9 mouse cellular contexts compared by ENCODE assay signal in the genomic region with DNA sequence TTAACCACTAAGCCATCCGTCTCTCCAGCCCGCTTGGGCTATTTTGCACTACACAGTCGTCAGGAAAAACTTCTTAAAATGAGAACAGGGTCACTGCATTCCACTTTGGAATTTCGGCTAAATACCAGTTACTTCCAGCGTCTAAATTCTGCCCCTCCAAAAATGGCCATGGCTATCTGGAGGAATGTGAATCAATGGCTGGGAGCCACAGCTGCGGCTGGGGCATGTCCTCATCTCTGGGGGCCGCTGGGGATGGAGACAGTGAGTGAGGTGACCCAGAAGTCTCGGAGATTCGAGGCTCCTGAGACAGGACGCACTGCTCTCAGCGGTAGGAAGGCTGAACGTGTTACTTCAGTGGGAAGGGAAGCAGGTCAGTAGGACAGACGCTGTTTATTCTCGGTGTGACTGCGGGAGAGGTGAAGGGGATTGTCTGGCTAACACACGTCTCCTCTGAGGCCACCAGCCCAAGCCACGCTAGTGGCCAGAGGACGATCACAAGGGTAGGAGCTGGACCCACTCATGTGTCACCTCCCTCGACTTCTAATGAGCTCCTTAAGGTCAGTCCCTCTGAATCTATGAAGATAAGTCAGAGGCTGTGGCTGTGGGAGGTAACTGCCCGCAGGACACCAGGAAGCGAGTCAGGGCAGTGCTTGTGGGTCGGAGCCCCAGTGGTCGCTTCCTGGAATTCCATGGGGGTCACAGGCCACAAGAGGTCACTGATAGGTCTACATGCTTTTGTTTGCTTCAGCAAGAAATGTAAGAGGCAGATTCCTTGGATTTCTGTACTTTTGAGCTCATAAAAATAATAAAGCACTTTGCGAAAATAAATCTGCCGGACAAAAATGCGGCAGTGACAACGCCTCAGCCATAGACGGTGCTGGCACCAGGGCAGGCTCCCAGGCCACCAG. TPM values are rescaled to one million over a fixed set of nuclear protein-coding genes. Genes with fewer than 3 reads are reported as not detected.
DNase-seq lines count a peak whose midpoint lies in the region; ATAC-seq and TF ChIP-seq lines count a peak whose summit lies in the region.
"Had no signal": no experiment of that assay in that cellular context is flagged by ENCODE, and none has a peak within 500 bp of the region (broad histone marks: within the 10 kb centered on the region; RNA-seq: fewer than 3 reads in every experiment).

No protein-coding gene starts in this region.

- H3K27ac ChIP-seq in lung, postnatal 0 days (ENCODE audit: low read length): peak overlapping the region; percentile 38
- H3K27ac ChIP-seq in stomach, postnatal 0 days (replicated peaks): peak overlapping the region; percentile 77
- H3K27ac ChIP-seq in forebrain, embryonic 16.5 days (ENCODE audit: low read length): no peak overlapping the region

- H3K36me3 ChIP-seq in lung, postnatal 0 days (ENCODE audit: insufficient read depth, low read length): peaks cover 9% of the 10 kb centered on the region; the same call in 1 of the 2 replicates
- no peaks in the 10 kb centered on the region for H3K36me3 ChIP-seq in stomach, postnatal 0 days (ENCODE audit: control insufficient read depth, insufficient read depth, low read length)
- H3K36me3 ChIP-seq in forebrain, embryonic 16.5 days (ENCODE audit: control insufficient read depth, insufficient read depth): no peaks in the 10 kb centered on the region

- peaks cover 31% of the 10 kb centered on the region; the same call in 1 of the 2 replicates for H3K4me1 ChIP-seq in lung, postnatal 0 days (ENCODE audit: insufficient read depth, low read depth, low read length)
- peaks cover 12% of the 10 kb centered on the region for H3K4me1 ChIP-seq in stomach, postnatal 0 days (replicated peaks; ENCODE audit: control insufficient read depth, insufficient read depth)
- peaks cover 19% of the 10 kb centered on the region for H3K4me1 ChIP-seq in forebrain, embryonic 16.5 days (replicated peaks; ENCODE audit: control insufficient read depth, insufficient read depth, low read length)

- no peak for TF ChIP-seq EP300 in lung, postnatal 0 days (IDR thresholded peaks at IDR 0.05)
- TF ChIP-seq EP300 in stomach, postnatal 0 days (optimal IDR thresholded peaks at IDR 0.05): no peak

- no peak overlapping the region for H3K4me3 ChIP-seq in lung, postnatal 0 days (ENCODE audit: low read depth, low read length)
- H3K4me3 ChIP-seq in stomach, postnatal 0 days (ENCODE audit: low read depth, low read length): no peak overlapping the region
- no peak overlapping the region for H3K4me3 ChIP-seq in forebrain, embryonic 16.5 days (replicated peaks; ENCODE audit: low read length)

- 54% methylated on average over 28 of the region's 28 CpGs for WGBS in lung, postnatal 0 days
- WGBS in stomach, postnatal 0 days: 58% methylated on average over 28 of the region's 28 CpGs
- 86% methylated on average over 28 of the region's 28 CpGs for WGBS in forebrain, embryonic 16.5 days

- no peak for TF ChIP-seq CTCF in lung, postnatal 0 days (IDR thresholded peaks at IDR 0.05)
- TF ChIP-seq CTCF in stomach, postnatal 0 days (IDR thresholded peaks at IDR 0.05; ENCODE audit: low read depth): no peak

- no peaks in the 10 kb centered on the region for H3K27me3 ChIP-seq in lung, postnatal 0 days (replicated peaks; ENCODE audit: insufficient read depth, low read length)
- H3K27me3 ChIP-seq in stomach, postnatal 0 days (ENCODE audit: control insufficient read depth, insufficient read depth, low read length): no peaks in the 10 kb centered on the region
- H3K27me3 ChIP-seq in forebrain, embryonic 16.5 days (replicated peaks; ENCODE audit: control insufficient read depth, insufficient read depth, low read length): no peaks in the 10 kb centered on the region

- peak; percentile 90 for DNase-seq in heart, adult 11 months
- no peak for DNase-seq in heart, adult 9 months (ENCODE audit: low spot score in 2 of 2)
- no peak for DNase-seq in lung, postnatal 0 days (ENCODE audit: low spot score)
- no peak for DNase-seq in lung, adult 18-20 months
- peak; percentile 73 for DNase-seq in kidney, postnatal 10 days
- no peak for DNase-seq in stomach, postnatal 0 days (ENCODE audit: low spot score)
- DNase-seq: right cerebral cortex, postnatal 4 days had no signal

- ATAC-seq in lung, postnatal 0 days: no peak
- no peak for ATAC-seq in stomach, postnatal 0 days (ENCODE audit: low FRiP score, low TSS enrichment)
- ATAC-seq in megakaryocyte, adult 5-6 weeks (ENCODE audit: poor library complexity, severe bottlenecking): no peak
- ATAC-seq in forebrain, embryonic 16.5 days: no peak

- no peaks in the 10 kb centered on the region for H3K9me3 ChIP-seq in lung, postnatal 0 days (ENCODE audit: low read length)
- H3K9me3 ChIP-seq in stomach, postnatal 0 days (ENCODE audit: control insufficient read depth, low read length): no peaks in the 10 kb centered on the region
- no peaks in the 10 kb centered on the region for H3K9me3 ChIP-seq in forebrain, embryonic 16.5 days (ENCODE audit: control insufficient read depth, low read length)

- no peak overlapping the region for H3K9ac ChIP-seq in lung, postnatal 0 days (replicated peaks; ENCODE audit: low read depth)
- no peak overlapping the region for H3K9ac ChIP-seq in stomach, postnatal 0 days (ENCODE audit: low read length)
- H3K9ac ChIP-seq in forebrain, embryonic 16.5 days (replicated peaks; ENCODE audit: low read depth, low read length): no peak overlapping the region

- no peak overlapping the region for H3K4me2 ChIP-seq in lung, postnatal 0 days (replicated peaks; ENCODE audit: low read depth, low read length)
- no peak overlapping the region for H3K4me2 ChIP-seq in stomach, postnatal 0 days (replicated peaks; ENCODE audit: low read depth)
- H3K4me2 ChIP-seq in forebrain, embryonic 16.5 days (ENCODE audit: low read length): no peak overlapping the region

RNA-seq across cellular contexts. Expression of a gene that starts 9.3 kb away (rescaled TPM):
- polyA plus RNA-seq in lung, postnatal 0 days (2015; fragmentation: Nextera tagmentation; extraction: Ambion mirVana): 25.2 and 26.0 TPM in 2 replicates
- 17.9 and 20.0 TPM in 2 replicates for polyA plus RNA-seq in stomach, postnatal 0 days (2015; fragmentation: Nextera tagmentation; extraction: Ambion mirVana)
- 6.2 and 7.5 TPM in 2 replicates for total RNA-seq in megakaryocyte, adult 5-6 weeks (2015)
- 1.6 and 2.1 TPM in 2 replicates for total RNA-seq in megakaryocyte, adult 5-6 weeks (2017)
- polyA plus RNA-seq in forebrain, embryonic 16.5 days (2015; fragmentation: Nextera tagmentation; extraction: Ambion mirVana): 26.0 and 29.4 TPM in 2 replicates

Comparison
In these comparisons a context has a peak if more than half of its experiments do, and no peak if none do; other contexts are left out.
1. DNase-seq: peak in heart, adult 11 months (single experiment) and kidney, postnatal 10 days (single experiment); none in heart, adult 9 months (0 of 2), lung, postnatal 0 days (single experiment), lung, adult 18-20 months (0 of 2) and stomach, postnatal 0 days (single experiment).